Mouse (Mus musculus) ES-E14 (cell line): ENCODE results near the gene Tsks.

Source experiments
- CHD2 ChIP-seq: IDR thresholded peaks from 2 replicates; pipeline ENCODE4 v1.6.1; 2014; ENCODE audit warnings: mild to moderate bottlenecking, low read depth, low read length, inconsistent platforms
- HCFC1 ChIP-seq: IDR thresholded peaks from 2 replicates; pipeline ENCODE4 v1.6.1; 2012; ENCODE audit warnings: low read length, inconsistent platforms, borderline replicate concordance; ENCODE audit not compliant: insufficient read depth
- MAFK ChIP-seq: IDR thresholded peaks from 2 replicates; pipeline ENCODE4 v1.6.1; 2014; ENCODE audit warnings: mild to moderate bottlenecking, low read depth, low read length, inconsistent platforms; ENCODE audit not compliant: insufficient read depth
- ZC3H11A ChIP-seq: IDR thresholded peaks from 2 replicates; pipeline ENCODE4 v1.6.1; 2012; ENCODE audit warnings: low read depth, mild to moderate bottlenecking, inconsistent platforms, low read length, borderline replicate concordance
- ZNF384 ChIP-seq: IDR thresholded peaks from 2 replicates; pipeline ENCODE4 v1.6.1; 2012; ENCODE audit warnings: low read depth, low read length, inconsistent platforms

GRCm38 (mm10) chr7:44997231-44997939, 54.4 kb downstream of the Tsks start, which contains the start of gene Irf3:
- no peak for TF ChIP-seq ZNF384
- TF ChIP-seq MAFK, result no peak
- TF ChIP-seq ZC3H11A, result no peak
- TF ChIP-seq HCFC1, result peak; percentile 99
- no peak for TF ChIP-seq CHD2
